In genomic region chr2:156902411-156902810, GRCm38 (mm10) we compare ENCODE assay signal across 3 mouse cellular contexts.
DNase-seq lines count a peak whose midpoint lies in the region.

No protein-coding gene starts in this region.

- peak; percentile 1 for DNase-seq in ES-CJ7 (ENCODE audit: low read depth, low spot score)
- peak; percentile 76 to 80 for DNase-seq in cerebellum, postnatal 10 days
- peak; percentile 68 to 74 for DNase-seq in cerebellum, postnatal 14 days

Comparison
In these comparisons a context has a peak if more than half of its experiments do, and no peak if none do; other contexts are left out.
1. DNase-seq: peak in every context shown above with its lines; median percentile 78 in cerebellum, postnatal 10 days; 71 in cerebellum, postnatal 14 days; 1 in ES-CJ7.